Mouse (Mus musculus): ENCODE measurements around the gene Gpha2.

- TF ChIP-seq CTCF (IDR thresholded peaks at IDR 0.05; ENCODE audit: insufficient read depth, low read depth, low read length) (no peak), POLR2A (IDR thresholded peaks at IDR 0.05; ENCODE audit: insufficient read depth, low read depth, low read length) (no peak)
These were observed 10.7 kb downstream of the Gpha2 start for GRCm38 (mm10) chr19:6236842-6237241.

Measured in olfactory bulb, adult 2 months (tissue).